Mouse (Mus musculus): ENCODE measurements around the gene Gldc. TPM values are rescaled to one million over a fixed set of nuclear protein-coding genes. Genes with fewer than 3 reads are reported as not detected.

Gene Gldc
- polyA plus RNA-seq, 1 experiment from 2014 or later, result 6.3 TPM

DNA sequence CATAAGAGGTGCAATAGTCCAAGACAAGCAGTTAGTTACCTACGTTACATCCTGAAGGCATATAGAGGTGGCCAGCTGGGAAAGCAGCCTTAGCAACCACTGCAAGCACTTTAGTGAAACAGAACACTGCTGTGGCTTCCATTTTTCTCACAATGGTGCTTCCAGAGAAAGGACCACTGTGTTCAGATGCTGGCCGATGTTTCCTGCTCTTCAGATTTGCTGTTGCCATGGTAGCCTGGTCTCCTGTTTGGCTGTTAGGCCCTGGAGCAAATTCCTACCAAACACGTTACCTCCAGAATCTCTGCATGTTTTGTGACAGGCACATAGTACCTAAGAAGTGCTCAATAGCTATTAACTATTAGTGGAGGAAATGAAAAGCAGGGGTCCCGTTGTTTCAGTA, 78.2 kb downstream of the Gldc start:
- DNase-seq (ENCODE audit: low spot score) (peak; percentile 37), ATAC-seq (replicated peaks; ENCODE audit: insufficient number of reproducible peaks, low FRiP score, low TSS enrichment, low read depth) (no peak)
- H3K27ac ChIP-seq (replicated peaks; ENCODE audit: low read depth, low read length), result no peak overlapping the region
- no peaks in the 10 kb centered on the region for H3K4me1 ChIP-seq (ENCODE audit: control insufficient read depth, insufficient read depth, low read length)
- H3K4me3 ChIP-seq (ENCODE audit: low read depth, low read length), result no peak overlapping the region
- no peak overlapping the region for H3K9ac ChIP-seq (replicated peaks; ENCODE audit: low read length)
- 73% methylated on average over 4 of the region's 4 CpGs for WGBS
- H3K9me3 ChIP-seq (replicated peaks; ENCODE audit: control insufficient read depth, low read length), result no peaks in the 10 kb centered on the region
- no peak overlapping the region for H3K4me2 ChIP-seq (ENCODE audit: low read depth, low read length)
- no peaks in the 10 kb centered on the region for H3K27me3 ChIP-seq (ENCODE audit: control insufficient read depth, insufficient read depth, low read length)
- peaks cover 9% of the 10 kb centered on the region for H3K36me3 ChIP-seq (replicated peaks; ENCODE audit: control insufficient read depth, insufficient read depth, low read depth, low read length)

DNA sequence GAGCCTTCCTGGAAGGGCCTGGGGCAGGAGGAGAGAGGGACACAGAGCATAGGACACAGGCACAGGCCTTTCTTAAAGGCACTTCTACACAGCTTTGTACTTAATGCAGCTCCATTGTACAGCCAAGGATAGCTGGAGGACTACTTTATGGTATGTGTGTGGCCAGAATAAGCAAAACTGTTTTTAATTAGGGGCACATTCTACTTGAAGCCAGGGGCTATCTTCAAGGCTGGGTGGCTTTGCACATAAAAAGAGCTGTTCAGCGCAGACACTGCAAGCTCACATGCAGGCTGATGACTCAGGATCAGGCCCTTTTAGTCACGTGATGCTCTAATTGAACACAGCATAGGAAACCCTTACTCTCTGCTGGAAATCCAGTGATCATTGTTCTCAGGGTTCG, 79.0 kb downstream of the Gldc start:
- ATAC-seq (replicated peaks; ENCODE audit: insufficient number of reproducible peaks, low FRiP score, low TSS enrichment, low read depth) (peak; percentile 79), DNase-seq (ENCODE audit: low spot score) (peak; percentile 82)
- peaks cover 9% of the 10 kb centered on the region for H3K36me3 ChIP-seq (replicated peaks; ENCODE audit: control insufficient read depth, insufficient read depth, low read depth, low read length)
- 25% methylated on average over 3 of the region's 3 CpGs for WGBS
- no peaks in the 10 kb centered on the region for H3K27me3 ChIP-seq (ENCODE audit: control insufficient read depth, insufficient read depth, low read length)
- H3K4me3 ChIP-seq (ENCODE audit: low read depth, low read length), result no peak overlapping the region
- H3K27ac ChIP-seq (replicated peaks; ENCODE audit: low read depth, low read length), result no peak overlapping the region
- no peaks in the 10 kb centered on the region for H3K9me3 ChIP-seq (replicated peaks; ENCODE audit: control insufficient read depth, low read length)
- H3K4me2 ChIP-seq (ENCODE audit: low read depth, low read length), result no peak overlapping the region
- H3K4me1 ChIP-seq (ENCODE audit: control insufficient read depth, insufficient read depth, low read length), result no peaks in the 10 kb centered on the region
- H3K9ac ChIP-seq (replicated peaks; ENCODE audit: low read length), result no peak overlapping the region

DNA sequence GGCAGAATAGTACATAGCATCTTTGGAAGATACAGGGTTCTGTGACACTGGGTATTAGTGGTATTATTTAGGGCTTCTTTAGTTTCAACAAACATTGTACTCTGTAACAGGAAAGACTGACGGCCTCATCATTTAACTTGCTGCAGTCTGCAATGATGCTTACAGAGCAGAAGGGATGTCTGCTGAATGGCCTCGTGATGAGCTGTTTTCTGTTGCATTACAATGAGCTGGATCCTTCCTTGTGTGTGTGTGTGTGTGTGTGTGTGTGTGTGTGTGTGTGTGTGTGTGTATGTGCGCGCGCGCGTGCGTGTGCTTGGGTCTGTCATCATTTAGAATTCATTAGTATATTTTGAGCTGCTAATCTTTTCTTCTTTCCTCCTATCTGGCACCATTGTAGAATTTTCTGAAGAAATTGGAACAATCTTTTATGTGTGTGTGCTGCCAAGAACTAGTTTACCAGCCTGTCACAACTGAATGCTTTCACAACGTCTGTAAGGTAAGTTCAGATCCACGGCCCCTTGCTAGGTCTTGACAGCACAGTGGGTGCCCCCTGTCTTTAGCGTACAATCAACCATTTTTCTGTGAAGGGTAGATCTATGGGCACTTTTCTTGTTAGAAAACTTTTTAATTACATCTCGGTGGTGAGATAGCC, 83.5 kb downstream of the Gldc start:
- Histone ChIP-seq H3K4me3 (ENCODE audit: low read depth, low read length) (no peak overlapping the region), H3K27ac (replicated peaks; ENCODE audit: low read depth, low read length) (no peak overlapping the region), H3K36me3 (replicated peaks; ENCODE audit: control insufficient read depth, insufficient read depth, low read depth, low read length) (peaks cover 3% of the 10 kb centered on the region), H3K27me3 (ENCODE audit: control insufficient read depth, insufficient read depth, low read length) (no peaks in the 10 kb centered on the region), H3K4me2 (ENCODE audit: low read depth, low read length) (no peak overlapping the region), H3K9ac (replicated peaks; ENCODE audit: low read length) (no peak overlapping the region), H3K4me1 (ENCODE audit: control insufficient read depth, insufficient read depth, low read length) (no peaks in the 10 kb centered on the region), H3K9me3 (replicated peaks; ENCODE audit: control insufficient read depth, low read length) (no peaks in the 10 kb centered on the region)
- 93% methylated on average over 12 of the region's 12 CpGs for WGBS
- ATAC-seq (replicated peaks; ENCODE audit: insufficient number of reproducible peaks, low FRiP score, low TSS enrichment, low read depth) (no peak), DNase-seq (ENCODE audit: low spot score) (no peak)

DNA sequence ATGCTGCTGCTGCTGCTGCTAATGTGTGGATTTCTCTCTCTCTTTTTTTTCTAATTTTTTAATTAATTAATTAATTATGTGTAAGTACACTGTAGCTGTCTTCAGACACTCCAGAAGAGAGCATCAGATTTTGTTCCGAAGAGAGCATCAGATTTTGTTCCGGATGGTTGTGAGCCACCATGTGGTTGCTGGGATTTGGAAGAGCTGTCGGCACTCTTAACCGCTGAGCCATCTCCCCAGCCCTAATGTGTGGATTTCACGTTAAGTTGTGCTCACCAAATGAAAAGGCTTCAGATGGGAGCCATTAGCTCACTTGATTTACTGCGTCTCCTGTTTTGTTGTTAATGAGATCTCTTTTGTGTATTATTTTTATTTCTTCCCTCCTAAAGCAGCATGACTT, 85.1 kb downstream of the Gldc start:
- Histone ChIP-seq H3K4me1 (ENCODE audit: control insufficient read depth, insufficient read depth, low read length) (no peaks in the 10 kb centered on the region), H3K9ac (replicated peaks; ENCODE audit: low read length) (no peak overlapping the region), H3K4me3 (ENCODE audit: low read depth, low read length) (no peak overlapping the region), H3K27ac (replicated peaks; ENCODE audit: low read depth, low read length) (no peak overlapping the region), H3K36me3 (replicated peaks; ENCODE audit: control insufficient read depth, insufficient read depth, low read depth, low read length) (peaks cover 3% of the 10 kb centered on the region), H3K4me2 (ENCODE audit: low read depth, low read length) (no peak overlapping the region), H3K27me3 (ENCODE audit: control insufficient read depth, insufficient read depth, low read length) (no peaks in the 10 kb centered on the region), H3K9me3 (replicated peaks; ENCODE audit: control insufficient read depth, low read length) (no peaks in the 10 kb centered on the region)
- DNase-seq (ENCODE audit: low spot score), result no peak
- no peak for ATAC-seq (replicated peaks; ENCODE audit: insufficient number of reproducible peaks, low FRiP score, low TSS enrichment, low read depth)
- WGBS, result 89% methylated on average over 6 of the region's 6 CpGs

DNA sequence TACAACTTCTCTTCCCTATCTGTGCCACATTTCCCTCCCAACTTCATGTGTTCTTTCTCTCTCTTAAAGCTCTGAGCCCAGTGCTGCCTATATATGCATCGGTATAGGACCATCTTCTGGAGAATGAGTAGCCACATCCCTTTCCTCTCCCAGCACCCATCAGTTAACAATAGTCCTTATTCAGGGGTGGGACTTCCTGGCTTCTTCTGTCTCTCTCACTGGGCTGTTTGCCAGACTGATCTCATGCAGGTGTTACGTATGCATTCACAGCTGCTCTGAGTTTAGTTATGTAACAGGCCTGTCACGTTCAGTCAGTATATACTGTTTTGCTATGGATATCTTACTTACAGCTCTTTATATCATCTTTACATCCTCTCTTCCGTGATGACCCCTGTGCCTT, 109.4 kb downstream of the Gldc start:
- Histone ChIP-seq H3K36me3 (replicated peaks; ENCODE audit: control insufficient read depth, insufficient read depth, low read depth, low read length) (no peaks in the 10 kb centered on the region), H3K27me3 (ENCODE audit: control insufficient read depth, insufficient read depth, low read length) (no peaks in the 10 kb centered on the region), H3K27ac (replicated peaks; ENCODE audit: low read depth, low read length) (no peak overlapping the region), H3K9ac (replicated peaks; ENCODE audit: low read length) (no peak overlapping the region), H3K9me3 (replicated peaks; ENCODE audit: control insufficient read depth, low read length) (no peaks in the 10 kb centered on the region), H3K4me1 (ENCODE audit: control insufficient read depth, insufficient read depth, low read length) (no peaks in the 10 kb centered on the region), H3K4me3 (ENCODE audit: low read depth, low read length) (no peak overlapping the region), H3K4me2 (ENCODE audit: low read depth, low read length) (no peak overlapping the region)
- no peak for DNase-seq (ENCODE audit: low spot score)
- 77% methylated on average over 4 of the region's 4 CpGs for WGBS
- no peak for ATAC-seq (replicated peaks; ENCODE audit: insufficient number of reproducible peaks, low FRiP score, low TSS enrichment, low read depth)

DNA sequence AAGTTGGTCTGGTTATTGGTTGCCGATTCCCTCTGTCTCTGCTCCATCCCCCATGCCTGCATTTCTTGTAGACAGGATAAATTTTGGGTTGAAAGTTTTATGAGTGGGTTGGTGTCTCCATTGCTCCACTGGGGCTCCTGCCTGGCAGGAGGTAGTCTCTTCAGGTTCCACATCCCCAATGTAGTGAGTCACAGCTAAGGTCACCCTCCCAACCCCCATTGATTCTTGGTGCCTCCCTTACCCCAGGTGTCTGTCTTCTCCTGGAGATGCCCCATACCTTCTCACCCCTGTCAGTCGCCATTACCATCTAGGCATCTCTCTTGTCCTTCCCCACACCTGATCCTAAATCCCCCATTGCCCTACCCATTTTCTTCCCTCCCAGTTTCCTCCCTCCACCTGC, 121.0 kb downstream of the Gldc start:
- Histone ChIP-seq H3K9ac (replicated peaks; ENCODE audit: low read length) (no peak overlapping the region), H3K27me3 (ENCODE audit: control insufficient read depth, insufficient read depth, low read length) (no peaks in the 10 kb centered on the region), H3K9me3 (replicated peaks; ENCODE audit: control insufficient read depth, low read length) (no peaks in the 10 kb centered on the region), H3K4me2 (ENCODE audit: low read depth, low read length) (no peak overlapping the region), H3K36me3 (replicated peaks; ENCODE audit: control insufficient read depth, insufficient read depth, low read depth, low read length) (no peaks in the 10 kb centered on the region; the same call in 1 of the 2 replicates), H3K4me1 (ENCODE audit: control insufficient read depth, insufficient read depth, low read length) (no peaks in the 10 kb centered on the region), H3K27ac (replicated peaks; ENCODE audit: low read depth, low read length) (no peak overlapping the region), H3K4me3 (ENCODE audit: low read depth, low read length) (no peak overlapping the region)
- 93% methylated on average over 2 of the region's 2 CpGs for WGBS
- DNase-seq (ENCODE audit: low spot score), result no peak
- no peak for ATAC-seq (replicated peaks; ENCODE audit: insufficient number of reproducible peaks, low FRiP score, low TSS enrichment, low read depth)

DNA sequence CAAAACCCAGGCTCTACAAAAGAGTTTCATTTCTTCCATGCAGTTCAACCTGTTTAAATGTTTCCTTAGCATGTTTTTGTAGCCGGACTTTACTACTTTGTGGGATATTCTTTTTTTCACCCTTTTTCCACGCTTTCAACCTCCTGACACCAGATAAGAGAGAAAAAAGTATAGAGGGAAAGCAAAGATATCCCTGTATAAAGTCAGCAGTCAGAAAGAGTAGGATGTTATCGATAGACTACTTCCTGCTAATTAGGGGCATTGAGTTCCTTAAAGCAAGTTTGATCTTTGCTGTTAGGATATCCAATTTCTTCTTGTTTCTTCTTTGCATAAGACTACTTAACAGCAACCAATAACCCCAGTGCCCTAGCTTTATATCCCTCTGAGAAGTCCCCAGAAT, 123.8 kb downstream of the Gldc start:
- no peak for DNase-seq (ENCODE audit: low spot score)
- no peak for ATAC-seq (replicated peaks; ENCODE audit: insufficient number of reproducible peaks, low FRiP score, low TSS enrichment, low read depth)
- no peaks in the 10 kb centered on the region for H3K27me3 ChIP-seq (ENCODE audit: control insufficient read depth, insufficient read depth, low read length)
- H3K4me2 ChIP-seq (ENCODE audit: low read depth, low read length), result no peak overlapping the region
- WGBS, result 84% methylated on average over 3 of the region's 3 CpGs
- no peak overlapping the region for H3K27ac ChIP-seq (replicated peaks; ENCODE audit: low read depth, low read length)
- H3K4me1 ChIP-seq (ENCODE audit: control insufficient read depth, insufficient read depth, low read length), result no peaks in the 10 kb centered on the region
- H3K9me3 ChIP-seq (replicated peaks; ENCODE audit: control insufficient read depth, low read length), result no peaks in the 10 kb centered on the region
- no peak overlapping the region for H3K9ac ChIP-seq (replicated peaks; ENCODE audit: low read length)
- no peaks in the 10 kb centered on the region; the same call in 1 of the 2 replicates for H3K36me3 ChIP-seq (replicated peaks; ENCODE audit: control insufficient read depth, insufficient read depth, low read depth, low read length)
- H3K4me3 ChIP-seq (ENCODE audit: low read depth, low read length), result no peak overlapping the region

DNA sequence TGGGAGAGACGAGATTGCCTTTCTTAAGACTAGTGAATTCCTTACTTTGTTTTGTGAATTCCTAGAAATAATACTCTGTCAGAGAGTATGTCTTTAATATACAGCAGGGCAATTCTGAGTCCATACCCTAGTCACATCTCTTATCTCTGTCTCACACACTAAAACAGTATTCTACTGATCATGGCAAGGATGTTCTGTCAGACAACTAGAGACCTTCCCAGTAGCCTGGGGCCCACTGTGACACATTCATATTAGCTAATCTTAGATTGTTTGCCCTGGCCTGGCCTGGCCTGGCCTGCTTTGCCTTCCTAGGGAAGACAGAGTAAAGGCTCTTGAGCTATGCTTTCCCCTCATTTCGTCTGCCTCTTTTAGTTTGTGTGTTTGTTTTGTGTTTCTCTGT, 124.6 kb downstream of the Gldc start:
- no peak for ATAC-seq (replicated peaks; ENCODE audit: insufficient number of reproducible peaks, low FRiP score, low TSS enrichment, low read depth)
- Histone ChIP-seq H3K9ac (replicated peaks; ENCODE audit: low read length) (no peak overlapping the region), H3K9me3 (replicated peaks; ENCODE audit: control insufficient read depth, low read length) (no peaks in the 10 kb centered on the region), H3K36me3 (replicated peaks; ENCODE audit: control insufficient read depth, insufficient read depth, low read depth, low read length) (no peaks in the 10 kb centered on the region; the same call in 1 of the 2 replicates), H3K27ac (replicated peaks; ENCODE audit: low read depth, low read length) (no peak overlapping the region), H3K4me1 (ENCODE audit: control insufficient read depth, insufficient read depth, low read length) (no peaks in the 10 kb centered on the region), H3K4me2 (ENCODE audit: low read depth, low read length) (no peak overlapping the region), H3K27me3 (ENCODE audit: control insufficient read depth, insufficient read depth, low read length) (no peaks in the 10 kb centered on the region), H3K4me3 (ENCODE audit: low read depth, low read length) (no peak overlapping the region)
- no peak for DNase-seq (ENCODE audit: low spot score)
- WGBS, result 87% methylated on average over 2 of the region's 2 CpGs

All from embryonic facial prominence, embryonic 11.5 days (tissue).